Mouse (Mus musculus) heart, embryonic 15.5 days (tissue): ENCODE measurements around the gene Gsto2. TPM values are rescaled to one million over a fixed set of nuclear protein-coding genes. Genes with fewer than 3 reads are reported as not detected.
A peak's percentile ranks its signal among the peaks of the same experiment; 100 is the strongest.

Source experiments
- ATAC-seq: fragments of 200-750 bp; cut with Nextera tagmentation; replicated peaks from 2 replicates; pipeline ENCODE4 v1.8.0; 2017; ENCODE audit warnings: low read depth, moderate TSS enrichment; ENCODE audit not compliant: insufficient number of reproducible peaks, insufficient read depth, low FRiP score
- H3K27ac ChIP-seq: fragments of 300-500 bp; sonication (generic); 2 replicates; pipeline ENCODE4 v1.5.1; 2015; ENCODE audit warnings: mild to moderate bottlenecking, inconsistent platforms
- H3K27me3 ChIP-seq: fragments of 300-500 bp; sonication (generic); 2 replicates; pipeline ENCODE4 v1.6.1; 2015; ENCODE audit warnings: inconsistent platforms
- H3K36me3 ChIP-seq: fragments of 300-500 bp; sonication (generic); 2 replicates; pipeline ENCODE4 v1.6.1; 2015; ENCODE audit warnings: mild to moderate bottlenecking, inconsistent platforms
- H3K4me1 ChIP-seq: fragments of 300-500 bp; sonication (generic); replicated peaks from 2 replicates; pipeline ENCODE4 v1.6.1; 2015; ENCODE audit warnings: inconsistent platforms
- H3K4me2 ChIP-seq: fragments of 300-500 bp; sonication (generic); 2 replicates; pipeline ENCODE4 v1.6.1; 2015; ENCODE audit warnings: inconsistent platforms, mild to moderate bottlenecking, moderate library complexity
- H3K4me3 ChIP-seq: fragments of 300-500 bp; sonication (generic); 2 replicates; pipeline ENCODE4 v1.5.1; 2015; ENCODE audit warnings: mild to moderate bottlenecking, inconsistent platforms
- H3K9ac ChIP-seq: fragments of 300-500 bp; sonication (generic); 2 replicates; pipeline ENCODE4 v1.6.1; 2015; ENCODE audit warnings: mild to moderate bottlenecking, inconsistent platforms
- H3K9me3 ChIP-seq: fragments of 300-500 bp; sonication (generic); replicated peaks from 2 replicates; pipeline ENCODE4 v1.6.1; 2016; ENCODE audit warnings: inconsistent platforms
- WGBS: fragments of 180-500 bp; shearing (Covaris S2); methylation state at CpG from one replicate; pipeline ENCODE4 v1.1.7; 2015; ENCODE audit warnings: mixed read lengths; 5-methylcytosine and 5-hydroxymethylcytosine counted together
- polyA plus RNA-seq: library from polyadenylated mRNA; unstranded; fragments of >200 nt; fragmentation: Nextera tagmentation; extraction: Ambion mirVana; gene quantifications from 2 replicates; pipeline ENCODE4 v1.2.1, GENCODE M21; 2015

Gene Gsto2
- polyA plus RNA-seq, 1 experiment from 2014 or later: 0.74 TPM

GRCm38 (mm10) chr19:47862581-47862980 is 2.8 kb upstream of the Gsto2 start:
- Histone ChIP-seq H3K9me3 (no peaks in the 10 kb centered on the region), H3K4me2 (no peak overlapping the region), H3K27me3 (no peaks in the 10 kb centered on the region), H3K36me3 (peaks cover 16% of the 10 kb centered on the region; the same call in 1 of the 2 replicates), H3K4me1 (peaks cover 2% of the 10 kb centered on the region; the same call in 1 of the 2 replicates), H3K9ac (no peak overlapping the region), H3K27ac (no peak overlapping the region), H3K4me3 (no peak overlapping the region)
- 78% methylated on average over 3 of the region's 3 CpGs for WGBS
- ATAC-seq: no peak

GRCm38 (mm10) chr19:47864051-47864450 is 1.3 kb upstream of the Gsto2 start:
- Histone ChIP-seq H3K4me2 (no peak overlapping the region), H3K4me3 (no peak overlapping the region), H3K9ac (no peak overlapping the region), H3K4me1 (peaks cover 2% of the 10 kb centered on the region; the same call in 1 of the 2 replicates), H3K27me3 (no peaks in the 10 kb centered on the region), H3K9me3 (no peaks in the 10 kb centered on the region), H3K27ac (no peak overlapping the region), H3K36me3 (peaks cover 16% of the 10 kb centered on the region; the same call in 1 of the 2 replicates)
- ATAC-seq: no peak
- WGBS: 95% methylated on average over 9 of the region's 9 CpGs

- Histone ChIP-seq H3K27ac (peak overlapping the region; percentile 74; the same call in 1 of the 2 replicates), H3K4me1 (peaks cover 2% of the 10 kb centered on the region; the same call in 1 of the 2 replicates), H3K4me3 (peak overlapping the region; percentile 75), H3K27me3 (no peaks in the 10 kb centered on the region), H3K36me3 (peaks cover 10% of the 10 kb centered on the region; the same call in 1 of the 2 replicates), H3K9me3 (no peaks in the 10 kb centered on the region), H3K9ac (no peak overlapping the region), H3K4me2 (peak overlapping the region; percentile 86)
- no peak for ATAC-seq
- WGBS: 81% methylated on average over 7 of the region's 7 CpGs
These were observed 613 bp upstream of the Gsto2 start for GRCm38 (mm10) chr19:47864721-47865120.

DNA sequence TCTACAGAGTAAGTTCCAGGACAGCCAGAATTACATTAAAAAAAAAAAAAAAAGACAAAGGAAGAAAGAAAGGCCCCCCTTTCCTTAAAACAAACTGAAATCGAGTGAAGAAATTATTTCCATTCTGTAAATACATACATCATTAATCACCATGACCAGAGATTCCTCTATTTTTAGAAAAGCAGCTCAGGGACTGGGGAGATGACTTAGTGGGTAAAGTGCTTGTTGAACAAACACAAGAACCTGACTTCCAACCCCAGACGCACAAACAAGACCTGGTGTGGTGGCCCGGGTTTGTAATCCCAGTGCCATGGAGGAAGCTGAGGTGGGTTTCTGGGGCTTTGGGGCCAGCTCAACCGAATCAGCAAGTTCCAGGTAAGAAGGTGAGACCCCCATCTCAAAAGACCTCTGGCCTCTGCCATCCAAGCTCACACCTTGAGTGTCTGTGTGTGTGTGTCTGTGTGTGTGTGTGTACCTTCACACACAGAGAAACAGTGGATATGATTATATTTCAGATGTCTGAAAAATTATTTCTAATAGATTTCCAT is 2.4 kb downstream of the Gsto2 start:
- no peak overlapping the region for H3K9ac ChIP-seq
- ATAC-seq: no peak
- H3K4me3 ChIP-seq: no peak overlapping the region
- 62% methylated on average over 4 of the region's 4 CpGs for WGBS
- H3K4me1 ChIP-seq: peaks cover 2% of the 10 kb centered on the region; the same call in 1 of the 2 replicates
- H3K9me3 ChIP-seq: no peaks in the 10 kb centered on the region
- H3K27ac ChIP-seq: no peak overlapping the region
- peaks cover 3% of the 10 kb centered on the region; the same call in 1 of the 2 replicates for H3K36me3 ChIP-seq
- no peak overlapping the region for H3K4me2 ChIP-seq
- no peaks in the 10 kb centered on the region for H3K27me3 ChIP-seq

- no peaks in the 10 kb centered on the region for H3K9me3 ChIP-seq
- ATAC-seq: no peak
- H3K4me2 ChIP-seq: no peak overlapping the region
- no peaks in the 10 kb centered on the region for H3K27me3 ChIP-seq
- H3K9ac ChIP-seq: no peak overlapping the region
- no peak overlapping the region for H3K27ac ChIP-seq
- 60% methylated on average over 4 of the region's 4 CpGs for WGBS
- H3K36me3 ChIP-seq: no peaks in the 10 kb centered on the region
- peaks cover 2% of the 10 kb centered on the region; the same call in 1 of the 2 replicates for H3K4me1 ChIP-seq
- H3K4me3 ChIP-seq: no peak overlapping the region
These were observed 3.6 kb downstream of the Gsto2 start for GRCm38 (mm10) chr19:47868951-47869350.

DNA sequence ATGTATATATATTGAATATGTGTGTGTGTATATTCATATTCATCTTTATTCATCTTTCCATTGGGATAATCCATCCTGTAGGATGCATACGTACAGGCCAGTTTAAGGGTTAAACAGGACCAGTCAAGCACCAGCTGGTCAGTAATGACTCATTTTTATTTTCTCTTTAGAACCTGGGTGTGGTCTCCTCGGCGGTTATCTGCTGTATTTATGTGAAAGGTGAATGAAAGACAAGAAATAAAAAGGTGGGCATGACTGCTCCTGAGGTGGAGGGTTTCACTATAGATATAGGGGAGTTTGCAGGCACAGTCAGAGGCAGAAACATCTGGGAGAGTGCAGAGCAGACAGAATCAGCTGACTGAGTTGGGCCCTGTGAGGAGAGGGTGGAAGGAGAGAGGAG is 4.2 kb downstream of the Gsto2 start:
- Histone ChIP-seq H3K36me3 (no peaks in the 10 kb centered on the region), H3K4me2 (no peak overlapping the region), H3K9me3 (no peaks in the 10 kb centered on the region), H3K27me3 (no peaks in the 10 kb centered on the region), H3K4me1 (peaks cover 2% of the 10 kb centered on the region; the same call in 1 of the 2 replicates), H3K9ac (no peak overlapping the region), H3K27ac (no peak overlapping the region), H3K4me3 (no peak overlapping the region)
- 50% methylated on average over 3 of the region's 3 CpGs for WGBS
- no peak for ATAC-seq

- H3K27me3 ChIP-seq: peaks cover 2% of the 10 kb centered on the region; the same call in 1 of the 2 replicates
- no peaks in the 10 kb centered on the region for H3K36me3 ChIP-seq
- no peak for ATAC-seq
- no peak overlapping the region for H3K9ac ChIP-seq
- WGBS: 58% methylated on average over 7 of the region's 7 CpGs
- H3K4me1 ChIP-seq: no peaks in the 10 kb centered on the region; the same call in 1 of the 2 replicates
- no peak overlapping the region for H3K4me3 ChIP-seq
- no peak overlapping the region for H3K4me2 ChIP-seq
- no peak overlapping the region for H3K27ac ChIP-seq
- no peaks in the 10 kb centered on the region for H3K9me3 ChIP-seq
These were observed 4.8 kb downstream of the Gsto2 start for GRCm38 (mm10) chr19:47870102-47870666.

- H3K9ac ChIP-seq: no peak overlapping the region
- H3K4me2 ChIP-seq: no peak overlapping the region
- ATAC-seq: no peak
- peaks cover 2% of the 10 kb centered on the region; the same call in 1 of the 2 replicates for H3K27me3 ChIP-seq
- no peaks in the 10 kb centered on the region for H3K4me1 ChIP-seq
- no peak overlapping the region for H3K27ac ChIP-seq
- no peaks in the 10 kb centered on the region for H3K9me3 ChIP-seq
- no peak overlapping the region for H3K4me3 ChIP-seq
- WGBS: 38% methylated on average over 10 of the region's 10 CpGs
- H3K36me3 ChIP-seq: no peaks in the 10 kb centered on the region
These were observed 6.2 kb downstream of the Gsto2 start for GRCm38 (mm10) chr19:47871515-47871914.

- no peak for ATAC-seq
- Histone ChIP-seq H3K4me3 (no peak overlapping the region), H3K27me3 (peaks cover 2% of the 10 kb centered on the region; the same call in 1 of the 2 replicates), H3K4me2 (peak overlapping the region; percentile 32), H3K36me3 (no peaks in the 10 kb centered on the region), H3K9me3 (no peaks in the 10 kb centered on the region), H3K4me1 (no peaks in the 10 kb centered on the region), H3K27ac (no peak overlapping the region), H3K9ac (no peak overlapping the region)
- WGBS: 54% methylated on average over 15 of the region's 15 CpGs
These were observed 10.9 kb downstream of the Gsto2 start for GRCm38 (mm10) chr19:47876252-47876651.

DNA sequence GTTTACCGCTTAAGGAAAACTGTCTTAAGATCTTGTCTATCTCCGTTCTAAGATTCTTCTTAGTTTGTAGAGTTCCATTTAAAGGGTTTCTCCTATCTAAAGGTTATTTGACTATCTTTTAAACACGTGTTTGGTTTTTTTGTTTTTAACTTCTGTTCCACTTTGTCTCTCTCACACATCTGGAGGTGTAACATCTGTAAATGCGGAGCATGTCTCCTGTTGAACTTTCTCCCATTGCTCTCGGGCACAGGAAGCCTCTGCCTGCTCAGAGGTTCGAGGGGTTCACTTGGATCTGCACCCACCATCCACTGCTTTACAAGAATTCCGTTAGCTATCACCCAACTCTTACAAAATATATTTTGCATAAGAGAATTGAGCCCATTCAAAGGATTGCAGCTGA is 16.2 kb downstream of the Gsto2 start:
- ATAC-seq: no peak
- H3K27ac ChIP-seq: no peak overlapping the region
- no peaks in the 10 kb centered on the region for H3K9me3 ChIP-seq
- no peaks in the 10 kb centered on the region for H3K36me3 ChIP-seq
- H3K9ac ChIP-seq: no peak overlapping the region
- H3K4me1 ChIP-seq: peaks cover 20% of the 10 kb centered on the region
- no peaks in the 10 kb centered on the region for H3K27me3 ChIP-seq
- no peak overlapping the region for H3K4me3 ChIP-seq
- 73% methylated on average over 7 of the region's 7 CpGs for WGBS
- no peak overlapping the region for H3K4me2 ChIP-seq

GRCm38 (mm10) chr19:47882151-47882881 is 17.0 kb downstream of the Gsto2 start:
- peaks cover 27% of the 10 kb centered on the region for H3K4me1 ChIP-seq
- H3K36me3 ChIP-seq: no peaks in the 10 kb centered on the region
- 21% methylated on average over 11 of the region's 11 CpGs for WGBS
- H3K27me3 ChIP-seq: no peaks in the 10 kb centered on the region
- no peaks in the 10 kb centered on the region for H3K9me3 ChIP-seq
- H3K4me2 ChIP-seq: no peak overlapping the region
- no peak overlapping the region for H3K4me3 ChIP-seq
- no peak; the same call in 1 of the 2 replicates for ATAC-seq
- no peak overlapping the region for H3K27ac ChIP-seq
- no peak overlapping the region for H3K9ac ChIP-seq
